Mouse (Mus musculus): ENCODE measurements around the gene Tmem211. TPM values are rescaled to one million over a fixed set of nuclear protein-coding genes. Genes with fewer than 3 reads are reported as not detected.

Tmem211 gene
- polyA plus RNA-seq, 1 experiment from 2014 or later: 0.09 TPM

GRCm38 (mm10) chr5:113209898-113210297, 16.8 kb upstream of the Tmem211 start:
- H3K4me3 ChIP-seq (ENCODE audit: low read length): no peak overlapping the region
- no peaks in the 10 kb centered on the region for H3K9me3 ChIP-seq (ENCODE audit: low read length)
- no peak overlapping the region for H3K4me2 ChIP-seq (replicated peaks; ENCODE audit: low read depth, low read length)
- H3K4me1 ChIP-seq (ENCODE audit: insufficient read depth, low read length): peaks cover 59% of the 10 kb centered on the region
- no peak for ATAC-seq (ENCODE audit: low FRiP score, low TSS enrichment)
- H3K9ac ChIP-seq (replicated peaks; ENCODE audit: low read length): no peak overlapping the region; the same call in 1 of the 2 replicates
- H3K27me3 ChIP-seq (ENCODE audit: insufficient read depth, low read length): no peaks in the 10 kb centered on the region
- no peaks in the 10 kb centered on the region for H3K36me3 ChIP-seq (ENCODE audit: insufficient read depth, low read length)
- 70% methylated on average over 13 of the region's 13 CpGs for WGBS
- H3K27ac ChIP-seq (ENCODE audit: low read length): peak overlapping the region; percentile 82

- peak overlapping the region; percentile 82 for H3K27ac ChIP-seq (ENCODE audit: low read length)
- no peaks in the 10 kb centered on the region for H3K9me3 ChIP-seq (ENCODE audit: low read length)
- no peaks in the 10 kb centered on the region for H3K36me3 ChIP-seq (ENCODE audit: insufficient read depth, low read length)
- peaks cover 59% of the 10 kb centered on the region for H3K4me1 ChIP-seq (ENCODE audit: insufficient read depth, low read length)
- H3K9ac ChIP-seq (replicated peaks; ENCODE audit: low read length): 0 out of 2 replicates have a peak overlapping the region, but pooled peaks have one; percentile 44
- 58% methylated on average over 6 of the region's 6 CpGs for WGBS
- no peak overlapping the region for H3K4me2 ChIP-seq (replicated peaks; ENCODE audit: low read depth, low read length)
- no peaks in the 10 kb centered on the region for H3K27me3 ChIP-seq (ENCODE audit: insufficient read depth, low read length)
- ATAC-seq (ENCODE audit: low FRiP score, low TSS enrichment): no peak
- no peak overlapping the region for H3K4me3 ChIP-seq (ENCODE audit: low read length)
Measured at GRCm38 (mm10) chr5:113210314-113210713, 16.4 kb upstream of the Tmem211 start.

- Histone ChIP-seq H3K36me3 (ENCODE audit: insufficient read depth, low read length) (no peaks in the 10 kb centered on the region), H3K4me1 (ENCODE audit: insufficient read depth, low read length) (peaks cover 66% of the 10 kb centered on the region), H3K4me2 (replicated peaks; ENCODE audit: low read depth, low read length) (no peak overlapping the region), H3K9ac (replicated peaks; ENCODE audit: low read length) (no peak overlapping the region), H3K4me3 (ENCODE audit: low read length) (no peak overlapping the region), H3K27ac (ENCODE audit: low read length) (peak overlapping the region; percentile 37), H3K27me3 (ENCODE audit: insufficient read depth, low read length) (no peaks in the 10 kb centered on the region), H3K9me3 (ENCODE audit: low read length) (no peaks in the 10 kb centered on the region)
- WGBS: 51% methylated on average over 10 of the region's 10 CpGs
- no peak for ATAC-seq (ENCODE audit: low FRiP score, low TSS enrichment)
Measured at GRCm38 (mm10) chr5:113212156-113212835, 14.4 kb upstream of the Tmem211 start.

DNA sequence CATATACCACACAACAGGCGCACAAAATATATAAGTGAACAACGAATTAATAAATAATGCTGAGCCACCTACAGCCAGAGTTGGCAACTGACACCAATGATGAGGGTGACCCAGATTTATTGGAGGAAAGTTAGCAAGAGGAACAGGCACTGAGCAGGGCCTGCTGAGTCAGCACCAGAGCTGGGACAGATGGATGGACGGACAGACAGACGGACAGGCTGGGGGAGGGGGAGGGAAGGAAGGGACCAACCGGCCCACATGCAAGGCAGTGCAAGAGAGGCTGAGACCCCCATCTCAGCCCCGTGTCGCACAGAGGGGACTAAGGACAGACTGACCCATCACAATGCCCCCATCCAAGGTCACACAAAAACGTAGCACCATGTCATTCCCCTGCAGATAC, 12.7 kb upstream of the Tmem211 start:
- H3K27ac ChIP-seq (ENCODE audit: low read length): 0 out of 2 replicates have a peak overlapping the region, but pooled peaks have one; percentile 46
- no peaks in the 10 kb centered on the region for H3K36me3 ChIP-seq (ENCODE audit: insufficient read depth, low read length)
- H3K9ac ChIP-seq (replicated peaks; ENCODE audit: low read length): no peak overlapping the region
- no peaks in the 10 kb centered on the region for H3K9me3 ChIP-seq (ENCODE audit: low read length)
- ATAC-seq (ENCODE audit: low FRiP score, low TSS enrichment): no peak
- WGBS: 78% methylated on average over 8 of the region's 8 CpGs
- H3K4me1 ChIP-seq (ENCODE audit: insufficient read depth, low read length): peaks cover 67% of the 10 kb centered on the region
- H3K4me2 ChIP-seq (replicated peaks; ENCODE audit: low read depth, low read length): no peak overlapping the region
- no peak overlapping the region for H3K4me3 ChIP-seq (ENCODE audit: low read length)
- no peaks in the 10 kb centered on the region for H3K27me3 ChIP-seq (ENCODE audit: insufficient read depth, low read length)

- Histone ChIP-seq H3K4me2 (replicated peaks; ENCODE audit: low read depth, low read length) (no peak overlapping the region), H3K9me3 (ENCODE audit: low read length) (no peaks in the 10 kb centered on the region), H3K9ac (replicated peaks; ENCODE audit: low read length) (no peak overlapping the region), H3K36me3 (ENCODE audit: insufficient read depth, low read length) (no peaks in the 10 kb centered on the region), H3K27ac (ENCODE audit: low read length) (peak overlapping the region; percentile 46; the same call in 1 of the 2 replicates), H3K4me1 (ENCODE audit: insufficient read depth, low read length) (peaks cover 67% of the 10 kb centered on the region), H3K4me3 (ENCODE audit: low read length) (no peak overlapping the region), H3K27me3 (ENCODE audit: insufficient read depth, low read length) (no peaks in the 10 kb centered on the region)
- WGBS: 23% methylated on average over 11 of the region's 11 CpGs
- no peak; the same call in 1 of the 2 replicates for ATAC-seq (ENCODE audit: low FRiP score, low TSS enrichment)
Measured at GRCm38 (mm10) chr5:113214455-113214854, 12.3 kb upstream of the Tmem211 start.

- no peak overlapping the region for H3K4me2 ChIP-seq (replicated peaks; ENCODE audit: low read depth, low read length)
- no peaks in the 10 kb centered on the region for H3K27me3 ChIP-seq (ENCODE audit: insufficient read depth, low read length)
- no peaks in the 10 kb centered on the region for H3K36me3 ChIP-seq (ENCODE audit: insufficient read depth, low read length)
- H3K27ac ChIP-seq (ENCODE audit: low read length): no peak overlapping the region
- no peak for ATAC-seq (ENCODE audit: low FRiP score, low TSS enrichment)
- peaks cover 61% of the 10 kb centered on the region for H3K4me1 ChIP-seq (ENCODE audit: insufficient read depth, low read length)
- no peak overlapping the region for H3K4me3 ChIP-seq (ENCODE audit: low read length)
- no peak overlapping the region for H3K9ac ChIP-seq (replicated peaks; ENCODE audit: low read length)
- H3K9me3 ChIP-seq (ENCODE audit: low read length): no peaks in the 10 kb centered on the region
- WGBS: 77% methylated on average over 9 of the region's 9 CpGs
Measured at GRCm38 (mm10) chr5:113215610-113216011, 11.1 kb upstream of the Tmem211 start.

DNA sequence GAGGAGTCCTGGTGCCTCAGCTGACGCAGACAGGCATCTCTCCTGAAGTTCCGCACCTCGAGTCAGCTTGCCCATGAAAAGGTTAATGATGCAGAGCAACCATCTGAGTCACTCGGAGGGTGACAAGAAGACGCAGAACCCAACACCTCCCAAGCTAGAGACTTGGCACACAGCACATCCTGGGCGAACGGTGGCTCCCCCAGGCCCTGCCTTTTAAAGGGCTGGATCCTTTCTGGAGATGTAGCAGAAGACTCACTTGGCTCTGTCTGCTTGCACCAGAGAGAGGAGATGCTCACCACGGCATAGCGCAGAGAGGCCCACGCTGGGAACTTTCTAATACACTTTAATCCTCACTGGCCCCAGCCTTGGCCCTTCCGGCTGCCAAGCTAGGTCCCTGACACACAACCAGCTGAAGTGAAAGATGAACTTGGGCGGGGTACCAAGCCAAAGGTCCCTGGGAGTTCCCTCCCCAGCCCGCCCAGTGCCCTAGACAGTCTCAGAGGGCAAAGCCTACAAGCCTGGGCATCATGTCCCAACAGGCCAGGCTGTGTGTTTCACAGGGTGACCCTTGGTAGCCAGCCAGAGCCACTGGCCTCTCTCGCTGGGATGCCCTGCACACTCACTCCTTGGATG, 10.3 kb upstream of the Tmem211 start:
- Histone ChIP-seq H3K9ac (replicated peaks; ENCODE audit: low read length) (peak overlapping the region; percentile 12; the same call in 1 of the 2 replicates), H3K27ac (ENCODE audit: low read length) (peak overlapping the region; percentile 72)
- 43% methylated on average over 14 of the region's 14 CpGs for WGBS

DNA sequence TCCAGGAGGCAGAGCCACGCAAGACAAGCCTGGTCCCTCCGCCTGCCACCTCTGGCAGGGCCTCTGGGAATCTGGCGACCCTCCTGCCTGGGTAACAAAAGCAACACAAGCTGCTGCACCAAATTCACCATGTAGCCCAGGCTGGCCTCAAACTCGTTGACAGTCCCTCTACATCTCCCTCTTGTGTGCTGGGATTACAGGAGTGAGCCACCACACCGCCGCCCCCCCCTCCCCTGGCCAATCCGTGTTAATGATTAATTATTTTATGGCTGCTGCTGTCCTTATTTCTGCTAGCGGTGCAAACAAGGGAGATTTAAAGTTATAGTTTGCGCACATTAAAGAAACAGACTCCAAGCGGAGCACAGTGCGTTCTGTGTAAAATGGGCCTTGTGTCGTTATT, 9.6 kb upstream of the Tmem211 start:
- H3K4me1 ChIP-seq (ENCODE audit: insufficient read depth, low read length): peaks cover 56% of the 10 kb centered on the region
- H3K4me2 ChIP-seq (replicated peaks; ENCODE audit: low read depth, low read length): 0 out of 2 replicates have a peak overlapping the region, but pooled peaks have one; percentile 18
- no peak overlapping the region for H3K4me3 ChIP-seq (ENCODE audit: low read length)
- ATAC-seq (ENCODE audit: low FRiP score, low TSS enrichment): no peak
- H3K9ac ChIP-seq (replicated peaks; ENCODE audit: low read length): peak overlapping the region; percentile 12; the same call in 1 of the 2 replicates
- H3K9me3 ChIP-seq (ENCODE audit: low read length): no peaks in the 10 kb centered on the region; the same call in 1 of the 2 replicates
- 61% methylated on average over 12 of the region's 12 CpGs for WGBS
- no peaks in the 10 kb centered on the region for H3K36me3 ChIP-seq (ENCODE audit: insufficient read depth, low read length)
- H3K27me3 ChIP-seq (ENCODE audit: insufficient read depth, low read length): no peaks in the 10 kb centered on the region
- H3K27ac ChIP-seq (ENCODE audit: low read length): peak overlapping the region; percentile 72

More for the DNA sequence above, 10.3 kb upstream of the Tmem211 start:
- Histone ChIP-seq H3K36me3 (ENCODE audit: insufficient read depth, low read length) (no peaks in the 10 kb centered on the region), H3K4me1 (ENCODE audit: insufficient read depth, low read length) (peaks cover 58% of the 10 kb centered on the region), H3K27me3 (ENCODE audit: insufficient read depth, low read length) (no peaks in the 10 kb centered on the region), H3K4me2 (replicated peaks; ENCODE audit: low read depth, low read length) (0 out of 2 replicates have a peak overlapping the region, but pooled peaks have one; percentile 18), H3K9me3 (ENCODE audit: low read length) (no peaks in the 10 kb centered on the region; the same call in 1 of the 2 replicates), H3K4me3 (ENCODE audit: low read length) (no peak overlapping the region)
- ATAC-seq (ENCODE audit: low FRiP score, low TSS enrichment): no peak

DNA sequence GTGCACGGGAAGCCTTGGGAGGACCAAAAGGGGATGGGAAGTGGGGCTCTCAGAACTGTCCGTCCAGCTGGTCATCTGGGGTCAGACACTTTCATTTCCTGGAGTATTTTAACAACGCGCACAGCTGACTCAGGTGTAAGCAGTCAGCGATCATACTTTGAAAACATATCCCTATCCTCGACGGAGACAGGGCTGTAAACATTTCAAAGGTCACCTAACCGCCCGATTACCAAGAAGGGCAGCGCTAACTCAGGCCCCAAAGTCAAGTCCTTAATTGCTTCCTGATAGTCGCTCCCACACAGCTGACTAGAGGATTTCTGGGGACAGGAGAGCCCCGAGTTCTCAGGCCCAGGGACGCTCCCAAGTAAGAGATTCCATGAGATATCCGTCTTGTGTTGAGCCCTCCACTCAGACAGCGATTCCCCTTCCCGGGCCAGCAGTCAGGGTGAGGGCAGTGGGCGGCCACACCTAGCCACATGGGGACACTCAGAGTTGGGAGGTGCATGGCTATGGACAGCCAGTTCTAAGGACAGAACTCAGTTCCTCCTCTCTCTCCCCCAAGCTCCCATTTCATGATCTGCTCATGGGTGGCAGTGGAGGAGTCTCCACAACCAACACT, 8.0 kb upstream of the Tmem211 start:
- Histone ChIP-seq H3K4me1 (ENCODE audit: insufficient read depth, low read length) (peaks cover 47% of the 10 kb centered on the region), H3K4me3 (ENCODE audit: low read length) (no peak overlapping the region), H3K27me3 (ENCODE audit: insufficient read depth, low read length) (no peaks in the 10 kb centered on the region), H3K9me3 (ENCODE audit: low read length) (no peaks in the 10 kb centered on the region; the same call in 1 of the 2 replicates), H3K36me3 (ENCODE audit: insufficient read depth, low read length) (no peaks in the 10 kb centered on the region), H3K27ac (ENCODE audit: low read length) (peak overlapping the region; percentile 28; the same call in 1 of the 2 replicates), H3K9ac (replicated peaks; ENCODE audit: low read length) (peak overlapping the region; percentile 19; the same call in 1 of the 2 replicates), H3K4me2 (replicated peaks; ENCODE audit: low read depth, low read length) (no peak overlapping the region; the same call in 1 of the 2 replicates)
- no peak for ATAC-seq (ENCODE audit: low FRiP score, low TSS enrichment)
- WGBS: 28% methylated on average over 17 of the region's 17 CpGs

All from kidney, embryonic 16.5 days (tissue).